Mouse (Mus musculus) myocyte (in vitro differentiated cells): ENCODE data around the gene Pecam1. TPM values are rescaled to one million over a fixed set of nuclear protein-coding genes. Genes with fewer than 3 reads are reported as not detected.
A peak's percentile ranks its signal among the peaks of the same experiment; 100 is the strongest.

ENCODE experiments used
- H3K27me3 ChIP-seq: one replicate; pipeline ENCODE4 v1.6.1; 2011; ENCODE audit not compliant: control insufficient read depth, insufficient read depth, insufficient read length
- H3K36me3 ChIP-seq: one replicate; pipeline ENCODE4 v1.6.1; 2011; ENCODE audit not compliant: control insufficient read depth, insufficient read depth
- H3K4me2 ChIP-seq: one replicate; pipeline ENCODE4 v1.6.1; 2011; ENCODE audit warnings: low read depth, control low read depth
- H3K4me3 ChIP-seq: one replicate; pipeline ENCODE4 v1.5.1; 2011; ENCODE audit warnings: mild to moderate bottlenecking, control low read depth, moderate library complexity
- H3K79me2 ChIP-seq: one replicate; pipeline ENCODE4 v1.6.1; 2011; ENCODE audit not compliant: control insufficient read depth, insufficient read depth
- H3ac ChIP-seq: one replicate; pipeline ENCODE4 v1.6.1; 2011; ENCODE audit not compliant: control insufficient read depth, insufficient read length
- CEBPB ChIP-seq: IDR thresholded peaks from 2 replicates; pipeline ENCODE4 v1.6.1; 2011; ENCODE audit warnings: mild to moderate bottlenecking, moderate library complexity; ENCODE audit not compliant: poor library complexity, insufficient read depth, severe bottlenecking
- E2F4 ChIP-seq: IDR thresholded peaks from one replicate; pipeline ENCODE4 v1.6.1; 2011; ENCODE audit warnings: mild to moderate bottlenecking, control low read depth, moderate library complexity; ENCODE audit not compliant: insufficient read depth
- MAX ChIP-seq: IDR thresholded peaks from one replicate; pipeline ENCODE4 v1.6.1; 2011; ENCODE audit warnings: low read depth, mild to moderate bottlenecking, control low read depth
- MYOD1 ChIP-seq, 3 experiments: IDR thresholded peaks; one replicate each; pipeline ENCODE4 v1.6.1; 2011; ENCODE audit warnings: control low read depth in 2 of 3, low read depth in 2 of 3, mild to moderate bottlenecking in 2 of 3, moderate library complexity in 1 of 3; ENCODE audit not compliant: insufficient read length in 2 of 3, control insufficient read depth in 1 of 3
- MYOG ChIP-seq, 3 experiments: IDR thresholded peaks; one replicate each; pipeline ENCODE4 v1.6.1; 2011; ENCODE audit warnings: control low read depth in 2 of 3, low read depth in 2 of 3, mild to moderate bottlenecking in 2 of 3; ENCODE audit not compliant: insufficient read length in 2 of 3, control insufficient read depth in 1 of 3, insufficient read depth in 1 of 3
- POLR2A ChIP-seq: IDR thresholded peaks from one replicate; pipeline ENCODE4 v1.6.1; 2011; ENCODE audit warnings: low read depth, mild to moderate bottlenecking, control low read depth, moderate library complexity; ENCODE audit not compliant: insufficient read length
- POLR2AphosphoS2 ChIP-seq: IDR thresholded peaks from one replicate; pipeline ENCODE4 v1.6.1; 2011; ENCODE audit warnings: low read depth, control low read depth; ENCODE audit not compliant: insufficient read length
- REST ChIP-seq: IDR thresholded peaks from one replicate; pipeline ENCODE4 v1.6.1; 2011; ENCODE audit warnings: mild to moderate bottlenecking, control low read depth, moderate library complexity; ENCODE audit not compliant: insufficient read depth, insufficient read length
- SRF ChIP-seq: IDR thresholded peaks from one replicate; pipeline ENCODE4 v1.6.1; 2011; ENCODE audit warnings: low read depth; ENCODE audit not compliant: control insufficient read depth, insufficient read length
- TCF12 ChIP-seq: IDR thresholded peaks from one replicate; pipeline ENCODE4 v1.6.1; 2011; ENCODE audit warnings: mild to moderate bottlenecking, control low read depth; ENCODE audit not compliant: poor library complexity, insufficient read depth, severe bottlenecking
- TCF3 ChIP-seq: IDR thresholded peaks from one replicate; pipeline ENCODE4 v1.6.1; 2011; ENCODE audit warnings: low read depth, control low read depth; ENCODE audit not compliant: insufficient read length
- USF1 ChIP-seq: IDR thresholded peaks from one replicate; pipeline ENCODE4 v1.6.1; 2011; ENCODE audit warnings: low read depth, mild to moderate bottlenecking, control low read depth, moderate library complexity
- polyA plus RNA-seq: library from polyadenylated mRNA; unstranded; fragments of >200 nt; fragmentation: generic; extraction: Trizol; gene quantifications from one replicate; pipeline ENCODE4 v1.2.1, GENCODE M21; 2012; ENCODE audit warnings: missing spikeins

The Pecam1 gene
- polyA plus RNA-seq = 0.01 TPM

DNA sequence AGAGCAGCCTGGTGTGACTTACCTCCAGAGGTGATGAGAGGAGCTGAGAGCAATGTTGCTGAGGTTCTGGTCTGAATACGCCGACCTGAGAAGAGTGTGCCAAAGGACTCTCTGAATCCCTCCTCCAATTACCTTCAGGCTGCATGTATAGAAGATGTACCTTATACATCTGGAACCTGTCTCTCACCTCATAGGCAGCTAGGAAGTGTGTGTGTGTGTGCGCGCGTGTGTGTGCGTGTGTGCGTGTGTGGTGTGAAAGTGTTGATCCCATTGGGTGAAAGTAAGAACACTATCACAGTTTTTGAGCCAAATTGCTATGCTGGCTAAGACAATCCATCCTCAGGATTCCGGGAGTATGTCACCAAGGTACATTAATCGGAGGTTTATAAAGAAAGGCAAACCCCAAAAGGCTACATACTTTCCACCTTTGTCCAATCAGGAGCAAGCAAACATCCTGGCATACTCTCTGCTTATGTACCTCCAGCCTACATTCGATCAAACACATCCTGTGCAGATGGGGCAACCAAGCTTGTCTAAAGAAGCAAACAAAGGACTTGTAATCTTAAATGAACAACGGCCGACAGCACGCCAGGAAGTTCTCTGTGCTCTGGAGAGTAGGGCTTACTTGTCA, at the start of gene Pecam1:
Gene Pecam1 (minus strand): TSS at position 508 of the 631 bp plus-strand sequence.
- no peaks in the 10 kb centered on the region for H3K36me3 ChIP-seq
- no peaks in the 10 kb centered on the region for H3K79me2 ChIP-seq
- peak within 1 kb of the TSS; percentile 2 for H3K4me3 ChIP-seq
- TF ChIP-seq USF1 = no peak
- TF ChIP-seq TCF12 = no peak
- no peak for TF ChIP-seq REST
- no peak for TF ChIP-seq SRF
- no peak for TF ChIP-seq MYOG (IDR thresholded peaks at IDR 0.05; ENCODE audit: control insufficient read depth in 1 of 3, insufficient read depth in 1 of 3, insufficient read length in 2 of 3, low read depth in 2 of 3)
- no peak for TF ChIP-seq MYOD1 (IDR thresholded peaks at IDR 0.05; ENCODE audit: control insufficient read depth in 1 of 3, insufficient read length in 2 of 3, low read depth in 2 of 3)
- no peak for TF ChIP-seq POLR2A
- no peak for TF ChIP-seq CEBPB
- TF ChIP-seq MAX = no peak
- TF ChIP-seq POLR2AphosphoS2 = no peak
- no peak for TF ChIP-seq TCF3
- no peak for TF ChIP-seq E2F4
- peak within 1 kb of the TSS; percentile 58 for H3K4me2 ChIP-seq
- H3K27me3 ChIP-seq = no peaks in the 10 kb centered on the region
- no peak within 1 kb of the TSS for H3ac ChIP-seq

GRCm38 (mm10) chr11:106795679-106796078, 45.3 kb upstream of the Pecam1 start:
- Histone ChIP-seq H3K27me3 (no peaks in the 10 kb centered on the region), H3K79me2 (peaks cover 10% of the 10 kb centered on the region), H3K4me2 (no peak overlapping the region), H3K4me3 (no peak overlapping the region), H3ac (no peak overlapping the region), H3K36me3 (peaks cover 50% of the 10 kb centered on the region)
- TF ChIP-seq POLR2AphosphoS2 (no peak), POLR2A (no peak), MYOG (IDR thresholded peaks at IDR 0.05; ENCODE audit: control insufficient read depth in 1 of 3, insufficient read depth in 1 of 3, insufficient read length in 2 of 3, low read depth in 2 of 3) (no peak), REST (no peak), MYOD1 (IDR thresholded peaks at IDR 0.05; ENCODE audit: control insufficient read depth in 1 of 3, insufficient read length in 2 of 3, low read depth in 2 of 3) (no peak)

DNA sequence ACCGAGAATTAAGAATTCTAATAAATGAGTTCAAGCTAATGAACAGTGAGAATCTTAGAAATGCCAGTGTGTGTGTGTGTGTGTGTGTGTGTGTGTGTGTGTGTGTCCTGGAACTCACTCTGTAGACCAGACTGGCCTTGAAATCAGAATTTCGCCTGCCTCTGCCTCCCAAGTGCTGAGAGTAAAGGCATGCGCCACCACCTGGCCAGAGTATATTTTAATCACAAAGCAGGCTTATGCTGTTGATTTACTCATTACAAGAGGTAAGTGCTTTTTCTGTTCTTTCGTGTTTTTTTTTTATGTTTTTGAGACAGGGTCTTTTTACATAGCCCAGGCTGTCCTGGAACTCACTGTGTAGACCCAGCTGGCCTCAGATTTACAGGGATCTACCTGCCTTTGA, 43.4 kb upstream of the Pecam1 start:
- no peaks in the 10 kb centered on the region for H3K27me3 ChIP-seq
- H3K79me2 ChIP-seq = peaks cover 23% of the 10 kb centered on the region
- H3K4me3 ChIP-seq = no peak overlapping the region
- H3K36me3 ChIP-seq = peaks cover 50% of the 10 kb centered on the region
- TF ChIP-seq MAX (no peak), TCF12 (no peak), SRF (no peak), MYOD1 (IDR thresholded peaks at IDR 0.05; ENCODE audit: control insufficient read depth in 1 of 3, insufficient read length in 2 of 3, low read depth in 2 of 3) (no peak), TCF3 (no peak), REST (no peak), MYOG (IDR thresholded peaks at IDR 0.05; ENCODE audit: control insufficient read depth in 1 of 3, insufficient read depth in 1 of 3, insufficient read length in 2 of 3, low read depth in 2 of 3) (no peak), POLR2AphosphoS2 (no peak), E2F4 (no peak), USF1 (no peak), CEBPB (no peak), POLR2A (no peak)
- no peak overlapping the region for H3ac ChIP-seq
- no peak overlapping the region for H3K4me2 ChIP-seq

DNA sequence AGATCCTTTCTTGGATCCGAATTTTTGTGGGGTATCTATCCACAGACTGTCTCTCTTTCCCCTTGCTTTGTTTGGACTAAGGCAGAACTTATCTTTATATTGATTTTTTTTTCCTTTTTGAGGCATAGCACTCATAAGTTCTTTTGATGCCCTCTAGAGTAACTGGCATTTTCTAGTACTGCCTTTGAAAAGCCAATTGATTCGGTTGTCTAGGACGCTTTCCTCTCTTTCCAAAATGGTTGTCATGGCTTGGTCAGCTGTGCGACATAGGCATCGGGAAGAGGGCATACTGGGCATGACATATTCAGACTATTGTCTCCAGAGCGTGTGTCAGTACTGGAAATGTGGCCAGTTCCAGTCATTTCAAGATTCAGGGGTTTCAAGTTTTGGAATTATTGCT, 39.2 kb upstream of the Pecam1 start:
- no peaks in the 10 kb centered on the region for H3K27me3 ChIP-seq
- H3K79me2 ChIP-seq = peaks cover 60% of the 10 kb centered on the region
- H3K36me3 ChIP-seq = peaks cover 43% of the 10 kb centered on the region
- H3ac ChIP-seq = peak overlapping the region; percentile 49
- no peak for TF ChIP-seq TCF3
- TF ChIP-seq E2F4 = no peak
- no peak for TF ChIP-seq POLR2AphosphoS2
- no peak for TF ChIP-seq MYOD1 (IDR thresholded peaks at IDR 0.05; ENCODE audit: control insufficient read depth in 1 of 3, insufficient read length in 2 of 3, low read depth in 2 of 3)
- no peak for TF ChIP-seq TCF12
- TF ChIP-seq SRF = no peak
- no peak for TF ChIP-seq POLR2A
- no peak for TF ChIP-seq REST
- no peak for TF ChIP-seq CEBPB
- TF ChIP-seq MAX = no peak
- no peak for TF ChIP-seq MYOG (IDR thresholded peaks at IDR 0.05; ENCODE audit: control insufficient read depth in 1 of 3, insufficient read depth in 1 of 3, insufficient read length in 2 of 3, low read depth in 2 of 3)
- no peak for TF ChIP-seq USF1
- peak overlapping the region; percentile 72 for H3K4me2 ChIP-seq
- H3K4me3 ChIP-seq = peak overlapping the region; percentile 92
